Mouse (Mus musculus) cortical plate, adult 2 months (tissue): ENCODE data around the gene Zfand3.

Source experiments
- CTCF ChIP-seq: fragments of 200-500 bp; IDR thresholded peaks from 2 replicates; pipeline ENCODE4 v1.5.1; 2011; ENCODE audit warnings: mild to moderate bottlenecking, control low read depth, low read length; ENCODE audit not compliant: insufficient read depth; ENCODE audit errors: extremely low read depth
- POLR2A ChIP-seq: fragments of 200-500 bp; IDR thresholded peaks from 2 replicates; pipeline ENCODE4 v1.6.1; 2011; ENCODE audit warnings: mild to moderate bottlenecking, low read length, control low read depth; ENCODE audit not compliant: insufficient read depth; ENCODE audit errors: extremely low read depth

GRCm38 (mm10) chr17:30197280-30198030, 192.9 kb downstream of the Zfand3 start:
- no peak for TF ChIP-seq CTCF
- no peak for TF ChIP-seq POLR2A
